Mouse (Mus musculus) hindlimb bud, embryonic 11.5 days (tissue): ENCODE measurements around the gene Trim30a.
"Not testable (repeated sequence)": the region's sequence is repeated elsewhere in the genome, so short reads cannot be mapped to it uniquely, and the experiment has no call there.

Experiments used
- DNase-seq: peaks from one replicate; pipeline ENCODE4 v3.0.0-alpha.2; 2012; ENCODE audit warnings: low read depth, low spot score; ENCODE audit errors: extremely low spot score

The Trim30a gene

GRCm38 (mm10) chr7:104465065-104465744 lies at the start of gene Trim30a:
TSS of gene Trim30a (minus strand) at chr7:104465193.
- no peak for DNase-seq

GRCm38 (mm10) chr7:104507421-104508065 lies 42.5 kb upstream of the Trim30a start, which contains the start of gene Trim30d:
TSS of gene Trim30d (minus strand) at chr7:104507849.
- not testable (repeated sequence) for DNase-seq

- DNase-seq, result no peak
Observed at GRCm38 (mm10) chr7:104501589-104502371, 36.8 kb upstream of the Trim30a start.

GRCm38 (mm10) chr7:104501186-104501585 lies 36.2 kb upstream of the Trim30a start:
- DNase-seq, result not testable (repeated sequence)

GRCm38 (mm10) chr7:104499464-104499863 lies 34.5 kb upstream of the Trim30a start:
- not testable (repeated sequence) for DNase-seq

- DNase-seq, result no peak
Observed at GRCm38 (mm10) chr7:104445961-104446645, 18.9 kb downstream of the Trim30a start.

GRCm38 (mm10) chr7:104404460-104404950 lies 60.5 kb downstream of the Trim30a start:
- DNase-seq, result no peak

- no peak for DNase-seq
Observed at GRCm38 (mm10) chr7:104401140-104401539, 63.9 kb downstream of the Trim30a start.

- no peak for DNase-seq
Observed at GRCm38 (mm10) chr7:104400698-104401097, 64.3 kb downstream of the Trim30a start, which contains the start of gene Trim30c. TSS of gene Trim30c (minus strand) at chr7:104400837.

- no peak for DNase-seq
Observed at GRCm38 (mm10) chr7:104398492-104398891, 66.5 kb downstream of the Trim30a start.

- DNase-seq, result no peak
Observed at GRCm38 (mm10) chr7:104369736-104370414, 95.1 kb downstream of the Trim30a start, which contains the start of gene Trim30b. TSS of gene Trim30b (minus strand) at chr7:104369884.

- no peak for DNase-seq
Observed at GRCm38 (mm10) chr7:104366339-104366738, 98.7 kb downstream of the Trim30a start.
